Mouse (Mus musculus): Measurements from ENCODE around the gene Dlg3. TPM values are rescaled to one million over a fixed set of nuclear protein-coding genes. Genes with fewer than 3 reads are reported as not detected.

Dlg3 gene
- polyA plus RNA-seq (2012; rRNA removed): 49.8 and 50.6 TPM in 2 replicates

GRCm38 (mm10) chrX:100767181-100767884 lies at the start of gene Dlg3:
TSS of gene Dlg3 (plus strand) at chrX:100767722.

GRCm38 (mm10) chrX:100729665-100730188 lies 37.8 kb upstream of the Dlg3 start, which contains the start of gene Gdpd2:
TSS of gene Gdpd2 (plus strand) at chrX:100729873.

Other genes starting within 250 kb of the Dlg3 start
- not detected in 2 replicates for gene Dgat2l6, start 242.9 kb upstream of the Dlg3 start, polyA plus RNA-seq (2012; rRNA removed)
- gene Awat1, start 195.5 kb upstream of the Dlg3 start, polyA plus RNA-seq (2012; rRNA removed): not detected in 2 replicates
- gene P2ry4, start 172.9 kb upstream of the Dlg3 start, polyA plus RNA-seq (2012; rRNA removed): 0.02 TPM in 1 of 2 replicates, not detected in the other
- gene Arr3, start 162.2 kb upstream of the Dlg3 start, polyA plus RNA-seq (2012; rRNA removed): not detected in 2 replicates
- gene Kif4, start 142.0 kb upstream of the Dlg3 start, polyA plus RNA-seq (2012; rRNA removed): 37.6 and 43.8 TPM in 2 replicates
- 74.1 and 79.3 TPM in 2 replicates for gene Pdzd11, start 141.2 kb upstream of the Dlg3 start, polyA plus RNA-seq (2012; rRNA removed)
- gene Gdpd2, start 37.8 kb upstream of the Dlg3 start, polyA plus RNA-seq (2012; rRNA removed): 15.1 and 16.3 TPM in 2 replicates